Mouse (Mus musculus): Measurements from ENCODE around the gene Ndufa11. TPM values are rescaled to one million over a fixed set of nuclear protein-coding genes. Genes with fewer than 3 reads are reported as not detected.

The Ndufa11 gene
- polyA plus RNA-seq, 1 experiment from 2014 or later, result 434 TPM

- Histone ChIP-seq H3K9me3 (no peaks in the 10 kb centered on the region), H3K4me1 (peaks cover 13% of the 10 kb centered on the region), H3K9ac (no peak overlapping the region), H3K36me3 (peaks cover 90% of the 10 kb centered on the region), H3K4me2 (replicated peaks) (no peak overlapping the region), H3K4me3 (no peak overlapping the region), H3K27me3 (no peaks in the 10 kb centered on the region), H3K27ac (no peak overlapping the region)
- 80% methylated on average over 2 of the region's 2 CpGs for WGBS
- ATAC-seq (ENCODE audit: low FRiP score, low read depth), result no peak
Measured at GRCm38 (mm10) chr17:56688689-56689088, 28.9 kb upstream of the Ndufa11 start.

DNA sequence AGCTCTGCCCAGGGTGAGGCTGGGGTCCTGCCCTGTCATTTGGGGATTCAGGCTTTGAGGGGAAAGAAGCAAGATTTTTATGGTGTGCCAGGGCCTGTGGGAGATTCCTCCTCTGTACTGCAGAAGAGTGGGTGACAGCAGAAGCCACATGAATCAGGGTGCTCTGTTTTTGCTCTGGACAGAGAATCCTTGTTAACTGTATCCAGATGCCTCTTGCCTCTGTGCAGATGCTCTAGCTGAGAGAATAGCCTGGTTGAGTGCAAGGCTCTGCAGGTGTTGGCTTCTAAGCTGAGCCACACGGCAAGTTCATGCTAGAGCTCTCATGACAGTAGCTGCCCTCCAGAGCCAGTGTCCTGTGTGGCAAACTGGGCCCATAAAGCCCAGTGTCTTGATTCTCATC, 24.2 kb upstream of the Ndufa11 start:
- Histone ChIP-seq H3K27ac (peak overlapping the region; percentile 10; the same call in 1 of the 2 replicates), H3K9me3 (no peaks in the 10 kb centered on the region), H3K9ac (peak overlapping the region; percentile 13; the same call in 1 of the 2 replicates), H3K4me2 (replicated peaks) (no peak overlapping the region), H3K27me3 (no peaks in the 10 kb centered on the region), H3K36me3 (peaks cover 99% of the 10 kb centered on the region), H3K4me1 (peaks cover 18% of the 10 kb centered on the region), H3K4me3 (no peak overlapping the region)
- no peak for ATAC-seq (ENCODE audit: low FRiP score, low read depth)
- WGBS, result 38% methylated on average over 1 of the region's 1 CpGs

DNA sequence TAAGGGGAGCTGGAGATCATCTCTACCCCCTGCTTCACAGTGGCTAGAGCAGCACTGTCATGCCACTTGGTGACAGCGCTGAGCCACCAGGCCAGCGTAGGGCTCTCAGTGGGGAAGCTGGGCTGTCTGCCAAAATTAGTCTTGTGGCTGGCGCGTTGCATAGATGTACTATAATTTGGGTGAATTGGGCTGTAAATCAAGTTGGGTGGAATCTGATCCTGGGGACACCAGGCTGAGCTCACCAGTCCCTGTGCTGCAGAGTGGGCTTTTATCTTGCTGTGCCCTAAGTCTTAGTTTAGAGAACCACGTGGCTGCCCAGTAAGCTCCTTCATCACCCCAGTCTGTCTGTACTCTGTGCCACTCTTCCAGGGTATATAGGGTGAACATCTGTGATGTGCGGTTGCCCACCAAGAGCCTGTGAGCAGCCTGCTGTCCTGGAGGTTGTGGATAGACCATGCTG, 23.7 kb upstream of the Ndufa11 start:
- ATAC-seq (ENCODE audit: low FRiP score, low read depth), result peak; percentile 52
- Histone ChIP-seq H3K9ac (peak overlapping the region; percentile 13; the same call in 1 of the 2 replicates), H3K9me3 (no peaks in the 10 kb centered on the region), H3K27me3 (no peaks in the 10 kb centered on the region), H3K4me1 (peaks cover 18% of the 10 kb centered on the region), H3K4me3 (no peak overlapping the region), H3K36me3 (peaks cover 99% of the 10 kb centered on the region), H3K4me2 (replicated peaks) (no peak overlapping the region), H3K27ac (peak overlapping the region; percentile 10; the same call in 1 of the 2 replicates)
- WGBS, result 49% methylated on average over 6 of the region's 6 CpGs

DNA sequence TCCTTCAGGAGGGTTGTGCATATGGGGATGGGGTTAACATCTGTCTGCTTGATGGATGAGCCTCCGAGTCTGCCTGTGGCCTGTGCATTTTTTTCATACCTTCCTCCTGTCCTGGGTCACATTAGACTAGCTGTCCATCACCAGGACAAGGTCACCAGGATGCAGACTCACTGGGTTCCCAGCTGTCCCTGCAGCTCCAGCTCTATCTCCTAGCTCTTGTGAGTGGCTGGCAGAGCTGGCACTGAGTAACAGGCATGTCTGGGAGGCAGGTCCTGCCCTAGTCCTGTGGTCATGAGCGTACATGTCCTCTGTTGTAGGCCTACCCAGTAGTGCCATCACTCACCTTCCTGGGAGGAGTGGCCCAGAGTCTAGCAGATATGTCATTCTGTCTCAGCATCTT, 17.1 kb upstream of the Ndufa11 start:
- Histone ChIP-seq H3K36me3 (peaks cover 96% of the 10 kb centered on the region), H3K4me1 (no peaks in the 10 kb centered on the region), H3K9me3 (no peaks in the 10 kb centered on the region), H3K9ac (no peak overlapping the region), H3K27ac (no peak overlapping the region), H3K27me3 (no peaks in the 10 kb centered on the region), H3K4me3 (no peak overlapping the region), H3K4me2 (replicated peaks) (no peak overlapping the region)
- no peak for ATAC-seq (ENCODE audit: low FRiP score, low read depth)
- WGBS, result 78% methylated on average over 2 of the region's 2 CpGs

GRCm38 (mm10) chr17:56703038-56703437, 14.5 kb upstream of the Ndufa11 start:
- H3K27ac ChIP-seq, result no peak overlapping the region

GRCm38 (mm10) chr17:56706515-56706914, 11.1 kb upstream of the Ndufa11 start:
- WGBS, result 91% methylated on average over 1 of the region's 1 CpGs
- Histone ChIP-seq H3K27me3 (no peaks in the 10 kb centered on the region), H3K9ac (no peak overlapping the region), H3K9me3 (no peaks in the 10 kb centered on the region), H3K4me1 (no peaks in the 10 kb centered on the region), H3K4me2 (replicated peaks) (no peak overlapping the region), H3K27ac (no peak overlapping the region), H3K4me3 (no peak overlapping the region), H3K36me3 (peaks cover 96% of the 10 kb centered on the region)
- ATAC-seq (ENCODE audit: low FRiP score, low read depth), result no peak

More at GRCm38 (mm10) chr17:56703038-56703437, 14.5 kb upstream of the Ndufa11 start:
- peaks cover 96% of the 10 kb centered on the region for H3K36me3 ChIP-seq
- H3K9ac ChIP-seq, result no peak overlapping the region
- no peak overlapping the region for H3K4me3 ChIP-seq
- no peaks in the 10 kb centered on the region for H3K9me3 ChIP-seq
- 84% methylated on average over 4 of the region's 4 CpGs for WGBS
- no peaks in the 10 kb centered on the region for H3K4me1 ChIP-seq
- H3K4me2 ChIP-seq (replicated peaks), result no peak overlapping the region
- no peaks in the 10 kb centered on the region for H3K27me3 ChIP-seq
- no peak for ATAC-seq (ENCODE audit: low FRiP score, low read depth)

DNA sequence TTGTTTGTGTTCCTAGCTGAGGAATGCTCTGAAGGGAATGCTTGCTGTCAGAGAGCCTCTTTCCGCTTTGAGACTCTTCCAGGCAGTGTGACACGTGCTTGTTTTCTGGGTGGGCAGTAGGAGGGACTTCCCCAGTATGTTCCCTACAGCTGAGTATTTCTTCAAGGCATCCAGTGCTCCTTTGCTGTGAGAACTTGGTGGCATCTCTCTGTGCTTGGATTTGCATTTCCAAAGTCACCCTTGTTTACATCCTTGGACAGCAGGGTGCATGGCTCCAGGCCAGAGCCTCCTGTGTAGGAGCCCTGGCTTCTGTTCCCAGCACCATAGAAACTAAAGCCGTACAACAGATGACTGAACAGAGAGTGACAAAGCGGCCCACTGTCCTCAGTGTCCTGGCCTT, 8.9 kb upstream of the Ndufa11 start:
- H3K27me3 ChIP-seq, result no peaks in the 10 kb centered on the region
- no peak for ATAC-seq (ENCODE audit: low FRiP score, low read depth)
- no peak overlapping the region for H3K4me3 ChIP-seq
- no peaks in the 10 kb centered on the region for H3K9me3 ChIP-seq
- H3K27ac ChIP-seq, result no peak overlapping the region
- no peak overlapping the region for H3K4me2 ChIP-seq (replicated peaks)
- H3K9ac ChIP-seq, result no peak overlapping the region
- H3K4me1 ChIP-seq, result no peaks in the 10 kb centered on the region
- peaks cover 99% of the 10 kb centered on the region for H3K36me3 ChIP-seq
- WGBS, result 90% methylated on average over 4 of the region's 4 CpGs

DNA sequence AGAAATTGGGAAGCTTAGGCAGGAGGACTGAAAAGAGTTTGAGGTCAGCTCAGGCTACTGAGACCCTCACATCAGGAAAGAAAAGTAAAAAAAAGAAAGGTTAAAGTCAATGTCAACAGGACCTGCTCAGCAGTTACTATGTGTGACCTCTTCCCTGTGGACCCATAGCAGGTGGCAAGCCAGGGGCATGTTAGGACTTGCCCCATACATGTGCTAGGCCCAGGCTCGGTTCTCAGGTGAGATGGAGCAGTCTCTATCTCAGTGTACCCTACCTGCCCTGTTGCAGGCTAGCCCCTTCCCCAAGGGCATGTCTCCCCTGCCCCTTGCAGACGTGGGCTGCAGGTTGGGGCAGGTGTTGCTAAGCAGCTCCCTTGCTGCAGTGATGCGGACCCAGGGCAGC, 7.9 kb upstream of the Ndufa11 start:
- H3K4me2 ChIP-seq (replicated peaks), result no peak overlapping the region
- H3K36me3 ChIP-seq, result peaks cover 94% of the 10 kb centered on the region
- no peaks in the 10 kb centered on the region for H3K27me3 ChIP-seq
- 76% methylated on average over 3 of the region's 3 CpGs for WGBS
- no peak for ATAC-seq (ENCODE audit: low FRiP score, low read depth)
- H3K4me3 ChIP-seq, result no peak overlapping the region
- no peaks in the 10 kb centered on the region for H3K4me1 ChIP-seq
- H3K9me3 ChIP-seq, result no peaks in the 10 kb centered on the region
- H3K27ac ChIP-seq, result no peak overlapping the region
- no peak overlapping the region for H3K9ac ChIP-seq

- peak overlapping the region; percentile 84; the same call in 1 of the 2 replicates for H3K9ac ChIP-seq
Measured at GRCm38 (mm10) chr17:56715360-56715759, 2.2 kb upstream of the Ndufa11 start.

DNA sequence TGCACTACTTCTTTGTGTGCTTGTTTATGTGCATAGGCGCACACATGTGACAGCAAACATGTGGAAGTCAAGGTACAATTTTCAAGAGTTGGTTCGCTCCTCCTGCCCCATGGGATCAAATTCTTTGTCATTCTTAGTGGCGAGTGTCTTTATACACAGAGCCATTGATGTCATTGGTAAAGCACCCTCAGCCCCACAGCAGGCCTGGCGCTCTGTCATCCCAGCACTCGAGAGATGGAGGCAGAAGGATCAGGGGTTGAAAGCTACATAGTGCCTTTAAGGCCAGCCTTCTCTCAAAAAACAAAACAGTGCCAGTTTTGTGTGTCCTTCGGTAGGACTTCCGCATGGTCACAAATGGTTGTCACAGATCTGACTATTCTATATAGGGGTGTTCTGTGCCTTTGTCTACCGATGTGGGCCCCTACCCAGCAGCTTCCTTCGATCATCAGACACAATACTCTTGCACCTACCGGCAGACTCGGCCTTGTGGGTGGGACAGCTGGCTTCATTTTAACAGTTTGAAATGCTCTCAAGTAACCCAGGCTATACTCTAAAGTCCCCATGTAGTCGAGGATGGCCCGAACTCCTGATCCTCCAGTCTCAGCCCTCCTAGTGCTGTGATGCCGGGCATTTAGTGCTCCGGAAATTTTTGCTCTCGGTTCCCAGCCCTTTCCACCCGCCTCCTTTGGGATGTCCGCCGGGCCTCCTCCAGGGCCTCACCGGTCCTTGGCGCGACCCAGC, 1.5 kb upstream of the Ndufa11 start:
- no peaks in the 10 kb centered on the region for H3K27me3 ChIP-seq
- H3K36me3 ChIP-seq, result peaks cover 41% of the 10 kb centered on the region
- H3K27ac ChIP-seq, result peak overlapping the region; percentile 80
- ATAC-seq (ENCODE audit: low FRiP score, low read depth), result no peak
- H3K4me1 ChIP-seq, result peaks cover 35% of the 10 kb centered on the region
- H3K4me3 ChIP-seq, result peak overlapping the region; percentile 67
- no peaks in the 10 kb centered on the region for H3K9me3 ChIP-seq
- 26% methylated on average over 22 of the region's 22 CpGs for WGBS
- peak overlapping the region; percentile 84 for H3K9ac ChIP-seq
- peak overlapping the region; percentile 80 for H3K4me2 ChIP-seq (replicated peaks)

More at GRCm38 (mm10) chr17:56715360-56715759, 2.2 kb upstream of the Ndufa11 start:
- Histone ChIP-seq H3K27me3 (no peaks in the 10 kb centered on the region), H3K27ac (no peak overlapping the region), H3K4me1 (peaks cover 34% of the 10 kb centered on the region), H3K4me3 (peak overlapping the region; percentile 67), H3K9me3 (no peaks in the 10 kb centered on the region), H3K36me3 (peaks cover 45% of the 10 kb centered on the region), H3K4me2 (replicated peaks) (peak overlapping the region; percentile 80)
- 60% methylated on average over 11 of the region's 11 CpGs for WGBS
- ATAC-seq (ENCODE audit: low FRiP score, low read depth), result no peak

DNA sequence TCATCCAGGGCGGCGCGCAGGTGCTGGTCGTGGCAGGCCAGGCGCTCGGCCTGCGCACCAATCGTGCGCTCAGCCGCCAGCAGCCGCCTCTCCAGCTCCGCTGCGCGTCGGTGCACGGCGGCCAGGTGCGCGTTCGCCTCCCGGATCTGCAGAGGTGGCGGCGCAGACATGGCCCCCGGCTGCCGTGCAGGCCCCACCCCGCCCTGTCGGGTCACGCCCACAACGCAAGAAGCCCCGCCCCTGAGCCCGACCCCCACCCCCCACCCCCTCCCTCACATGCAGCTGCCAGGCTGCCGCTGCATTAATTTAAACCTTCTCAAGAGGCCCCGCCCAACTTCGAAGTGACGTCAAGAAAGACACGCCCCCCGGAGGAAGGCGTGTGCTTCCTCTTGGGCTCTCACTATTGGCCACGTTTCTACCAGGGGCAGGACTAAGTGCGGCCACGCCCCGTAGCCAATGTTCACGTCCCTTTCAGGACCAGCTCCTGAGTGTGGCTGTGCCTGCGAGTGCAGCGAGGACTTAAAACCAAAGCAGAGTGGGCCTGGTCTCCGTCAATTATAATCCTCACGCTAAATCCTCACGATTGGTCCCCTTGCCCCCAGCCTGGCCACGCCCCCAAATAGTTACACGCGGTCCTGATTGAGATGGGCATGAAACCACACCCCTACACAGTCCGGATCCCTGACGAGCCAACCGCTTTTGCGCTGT, 758 bp upstream of the Ndufa11 start:
- H3K4me3 ChIP-seq, result peak overlapping the region; percentile 67
- H3K4me1 ChIP-seq, result peaks cover 37% of the 10 kb centered on the region
- peaks cover 41% of the 10 kb centered on the region for H3K36me3 ChIP-seq
- no peaks in the 10 kb centered on the region for H3K27me3 ChIP-seq
- H3K27ac ChIP-seq, result peak overlapping the region; percentile 80
- no peaks in the 10 kb centered on the region for H3K9me3 ChIP-seq
- peak; percentile 95 for ATAC-seq (ENCODE audit: low FRiP score, low read depth)
- under 1% methylated on average over 55 of the region's 55 CpGs for WGBS
- peak overlapping the region; percentile 89 for H3K9ac ChIP-seq
- H3K4me2 ChIP-seq (replicated peaks), result peak overlapping the region; percentile 80

DNA sequence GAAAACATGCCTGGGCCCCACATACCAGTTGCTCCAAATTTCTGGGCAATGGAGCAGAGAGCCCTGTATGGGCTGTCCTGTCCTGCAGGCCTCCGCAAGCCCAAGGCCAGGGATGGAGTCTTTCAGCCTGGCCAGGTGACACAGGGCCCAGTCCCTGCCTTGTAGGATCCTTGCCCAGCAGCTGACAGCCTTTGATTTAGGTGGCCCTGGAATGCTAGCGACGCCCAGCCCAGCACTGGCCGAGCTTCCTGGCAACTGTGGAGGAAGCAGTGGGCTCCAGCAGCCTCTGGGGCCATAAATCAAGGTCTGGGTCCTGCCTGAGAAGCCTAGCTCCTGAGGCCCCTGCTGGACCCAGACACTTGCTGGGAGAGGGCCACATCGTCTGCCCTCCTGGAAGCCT, 4.9 kb downstream of the Ndufa11 start:
- no peaks in the 10 kb centered on the region for H3K9me3 ChIP-seq
- peak overlapping the region; percentile 58 for H3K27ac ChIP-seq
- 30% methylated on average over 5 of the region's 5 CpGs for WGBS
- H3K4me3 ChIP-seq, result no peak overlapping the region
- peaks cover 66% of the 10 kb centered on the region for H3K4me1 ChIP-seq
- H3K4me2 ChIP-seq (replicated peaks), result no peak overlapping the region; the same call in 1 of the 2 replicates
- H3K27me3 ChIP-seq, result no peaks in the 10 kb centered on the region
- peaks cover 45% of the 10 kb centered on the region for H3K36me3 ChIP-seq
- no peak for ATAC-seq (ENCODE audit: low FRiP score, low read depth)
- H3K9ac ChIP-seq, result peak overlapping the region; percentile 53

Data from limb, embryonic 13.5 days (tissue).